Mouse (Mus musculus): ENCODE measurements around the gene Acot1.

DNA sequence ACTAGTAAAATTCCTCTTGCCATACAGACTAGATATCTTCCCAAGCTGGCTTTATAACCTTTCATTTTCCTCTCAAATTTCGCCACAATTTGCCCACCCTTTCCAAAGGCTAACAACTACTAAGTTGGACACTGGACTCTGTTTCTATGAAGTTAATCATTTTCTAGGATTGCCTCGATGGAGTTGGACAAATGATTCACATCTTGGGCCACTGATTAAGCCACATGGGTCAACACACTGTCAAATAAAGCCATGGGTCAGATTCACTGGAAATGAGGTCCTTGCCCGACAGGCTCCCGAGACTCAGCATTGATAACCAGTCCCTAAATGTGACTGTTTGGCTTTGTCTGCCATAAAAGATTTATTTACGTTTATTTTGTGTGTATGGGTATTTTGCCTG is 33.0 kb downstream of the Acot1 start:
- TF ChIP-seq CTCF (IDR thresholded peaks at IDR 0.05; ENCODE audit: low read depth, low read length) (no peak), POLR2A (IDR thresholded peaks at IDR 0.05; ENCODE audit: insufficient read depth, low read length) (no peak), EP300 (IDR thresholded peaks at IDR 0.05; ENCODE audit: insufficient read depth, low read depth, low read length) (no peak)
